Mouse (Mus musculus): ENCODE data around the gene Alg13. TPM values are rescaled to one million over a fixed set of nuclear protein-coding genes. Genes with fewer than 3 reads are reported as not detected.

The Alg13 gene
- 28.6 and 36.5 TPM in 2 replicates for polyA plus RNA-seq (2012; rRNA removed)
- polyA plus RNA-seq (2014; fragmentation: Nextera tagmentation; extraction: Ambion mirVana): 18.7 and 26.2 TPM in 2 replicates

DNA sequence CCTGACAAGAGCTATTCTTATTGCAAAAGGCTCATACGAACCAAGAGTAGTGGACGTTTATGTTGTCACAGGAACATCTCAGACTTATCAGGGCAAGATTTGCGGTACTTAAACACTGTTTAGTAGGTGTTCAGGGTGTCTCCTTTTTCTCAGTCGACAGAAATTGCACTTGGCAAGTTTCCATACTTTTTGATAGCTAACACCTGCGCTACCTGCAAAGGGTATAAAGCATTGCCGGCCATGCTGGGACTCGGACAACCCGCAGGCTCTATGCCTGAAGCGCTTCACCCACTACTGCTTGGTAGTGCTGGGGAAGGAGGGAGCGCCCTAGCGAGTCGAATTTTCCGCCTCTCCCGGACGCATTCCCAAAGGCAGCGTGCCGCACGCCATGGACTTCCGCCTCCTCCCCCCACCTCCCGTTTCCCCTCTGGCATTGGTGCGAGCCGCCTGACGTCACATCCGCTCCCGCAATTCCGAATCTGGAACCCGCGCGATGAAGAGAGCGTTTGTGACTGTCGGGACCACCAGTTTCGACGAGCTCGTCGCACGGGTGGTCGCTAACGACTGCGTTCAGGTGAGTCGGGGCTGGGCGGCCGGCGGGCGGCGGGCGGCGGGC lies at the start of gene Alg13:
Alg13 (plus strand) TSS at position 257 of the 616 bp plus-strand sequence.
- peak within 1 kb of the TSS; percentile 55 for H3K4me3 ChIP-seq (replicated peaks; ENCODE audit: low read length)
- no peaks in the 10 kb centered on the region for H3K36me3 ChIP-seq (ENCODE audit: control insufficient read depth, insufficient read depth, low read length)
- peak within 1 kb of the TSS; percentile 72 for H3K27ac ChIP-seq (replicated peaks; ENCODE audit: low read depth, low read length)
- TF ChIP-seq POLR2A (IDR thresholded peaks at IDR 0.05; ENCODE audit: borderline replicate concordance, extremely low read depth, insufficient read depth, insufficient read length): 0 out of 2 replicates have a peak, but pooled peaks have one; percentile 6
- DNase-seq (ENCODE audit: low spot score) (peak; percentile 73), ATAC-seq (ENCODE audit: low FRiP score, low read depth) (peak; percentile 93)
- H3K4me1 ChIP-seq (ENCODE audit: control insufficient read depth, insufficient read depth, low read length): no peaks in the 10 kb centered on the region
- no peaks in the 10 kb centered on the region for H3K27me3 ChIP-seq (ENCODE audit: control insufficient read depth, insufficient read depth, low read length)
- H3K9me3 ChIP-seq (ENCODE audit: control insufficient read depth, low read length): no peaks in the 10 kb centered on the region
- peak within 1 kb of the TSS; percentile 69 for H3K9ac ChIP-seq (ENCODE audit: low read depth, low read length, severe bottlenecking)
- H3K4me2 ChIP-seq (replicated peaks; ENCODE audit: low read depth, low read length, severe bottlenecking): peak within 1 kb of the TSS; percentile 60
- 14% methylated on average over 41 of the region's 47 CpGs for WGBS

GRCm38 (mm10) chrX:144268606-144269005 lies 49.0 kb upstream of the Alg13 start:
- no peak for TF ChIP-seq POLR2A (IDR thresholded peaks at IDR 0.05; ENCODE audit: borderline replicate concordance, extremely low read depth, insufficient read depth, insufficient read length)
- Histone ChIP-seq H3K4me3 (replicated peaks; ENCODE audit: low read length) (no peak overlapping the region), H3K9me3 (ENCODE audit: control insufficient read depth, low read length) (no peaks in the 10 kb centered on the region), H3K4me2 (replicated peaks; ENCODE audit: low read depth, low read length, severe bottlenecking) (no peak overlapping the region), H3K27ac (replicated peaks; ENCODE audit: low read depth, low read length) (no peak overlapping the region), H3K27me3 (ENCODE audit: control insufficient read depth, insufficient read depth, low read length) (no peaks in the 10 kb centered on the region), H3K9ac (ENCODE audit: low read depth, low read length, severe bottlenecking) (no peak overlapping the region), H3K4me1 (ENCODE audit: control insufficient read depth, insufficient read depth, low read length) (no peaks in the 10 kb centered on the region), H3K36me3 (ENCODE audit: control insufficient read depth, insufficient read depth, low read length) (no peaks in the 10 kb centered on the region)
- DNase-seq (ENCODE audit: low spot score) (no peak), ATAC-seq (ENCODE audit: low FRiP score, low read depth) (no peak)
- WGBS: 77% methylated on average over 1 of the region's 1 CpGs

GRCm38 (mm10) chrX:144301476-144301875 lies 16.1 kb upstream of the Alg13 start:
- no peak overlapping the region for H3K9ac ChIP-seq (ENCODE audit: low read depth, low read length, severe bottlenecking)
- H3K4me2 ChIP-seq (replicated peaks; ENCODE audit: low read depth, low read length, severe bottlenecking): no peak overlapping the region
- no peak for ATAC-seq (ENCODE audit: low FRiP score, low read depth)
- no peak overlapping the region for H3K4me3 ChIP-seq (replicated peaks; ENCODE audit: low read length)
- no peaks in the 10 kb centered on the region for H3K36me3 ChIP-seq (ENCODE audit: control insufficient read depth, insufficient read depth, low read length)
- H3K27ac ChIP-seq (replicated peaks; ENCODE audit: low read depth, low read length): no peak overlapping the region
- peak; percentile 30 for DNase-seq (ENCODE audit: low spot score)
- no peak for TF ChIP-seq POLR2A (IDR thresholded peaks at IDR 0.05; ENCODE audit: borderline replicate concordance, extremely low read depth, insufficient read depth, insufficient read length)
- no peaks in the 10 kb centered on the region for H3K27me3 ChIP-seq (ENCODE audit: control insufficient read depth, insufficient read depth, low read length)
- no peaks in the 10 kb centered on the region for H3K4me1 ChIP-seq (ENCODE audit: control insufficient read depth, insufficient read depth, low read length)
- WGBS: 67% methylated on average over 2 of the region's 2 CpGs
- H3K9me3 ChIP-seq (ENCODE audit: control insufficient read depth, low read length): no peaks in the 10 kb centered on the region

DNA sequence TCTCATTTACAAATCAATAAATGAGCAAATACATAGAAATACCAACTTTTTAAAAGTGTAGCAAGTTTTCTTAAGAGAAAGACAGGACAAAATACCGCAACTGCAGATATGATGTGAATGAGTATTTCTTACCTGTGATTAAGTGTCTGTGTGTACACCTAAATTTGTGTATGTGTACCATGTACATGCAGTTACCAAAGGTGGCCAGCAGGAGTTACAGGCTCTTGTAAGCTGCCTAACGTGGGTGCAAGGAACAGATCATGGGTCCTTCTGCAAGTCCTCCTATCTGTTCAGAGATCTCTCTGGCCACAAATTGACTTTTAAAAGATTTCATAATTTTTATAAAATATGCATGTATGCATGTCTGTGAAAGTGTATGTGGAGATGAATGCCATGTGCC lies 11.9 kb upstream of the Alg13 start:
- Histone ChIP-seq H3K4me2 (replicated peaks; ENCODE audit: low read depth, low read length, severe bottlenecking) (no peak overlapping the region), H3K27me3 (ENCODE audit: control insufficient read depth, insufficient read depth, low read length) (no peaks in the 10 kb centered on the region), H3K27ac (replicated peaks; ENCODE audit: low read depth, low read length) (no peak overlapping the region), H3K36me3 (ENCODE audit: control insufficient read depth, insufficient read depth, low read length) (no peaks in the 10 kb centered on the region), H3K9ac (ENCODE audit: low read depth, low read length, severe bottlenecking) (no peak overlapping the region), H3K9me3 (ENCODE audit: control insufficient read depth, low read length) (no peaks in the 10 kb centered on the region), H3K4me3 (replicated peaks; ENCODE audit: low read length) (no peak overlapping the region), H3K4me1 (ENCODE audit: control insufficient read depth, insufficient read depth, low read length) (no peaks in the 10 kb centered on the region)
- ATAC-seq (ENCODE audit: low FRiP score, low read depth) (no peak), DNase-seq (ENCODE audit: low spot score) (no peak)
- TF ChIP-seq POLR2A (IDR thresholded peaks at IDR 0.05; ENCODE audit: borderline replicate concordance, extremely low read depth, insufficient read depth, insufficient read length): no peak
- 89% methylated on average over 2 of the region's 2 CpGs for WGBS

DNA sequence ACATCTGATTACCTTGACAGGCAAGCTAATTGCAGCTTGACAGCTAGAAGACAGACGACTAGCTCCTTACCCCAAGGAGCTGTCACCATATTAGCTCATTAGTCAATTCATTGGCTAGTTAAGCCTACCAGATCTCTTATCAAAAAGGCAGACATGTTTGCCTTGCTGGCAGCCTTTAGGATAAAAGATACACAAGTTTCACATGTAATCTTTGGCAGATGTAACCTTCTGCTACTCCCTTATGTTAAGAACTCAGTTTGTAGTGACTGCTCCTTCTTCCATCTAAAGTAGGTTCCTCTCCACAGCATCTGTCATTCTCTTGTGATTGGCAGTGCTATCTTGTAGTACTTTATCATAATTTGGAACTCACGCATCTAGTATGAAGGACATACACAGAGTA lies 3.6 kb upstream of the Alg13 start:
- Histone ChIP-seq H3K27ac (replicated peaks; ENCODE audit: low read depth, low read length) (no peak overlapping the region), H3K4me3 (replicated peaks; ENCODE audit: low read length) (no peak overlapping the region), H3K27me3 (ENCODE audit: control insufficient read depth, insufficient read depth, low read length) (no peaks in the 10 kb centered on the region), H3K9me3 (ENCODE audit: control insufficient read depth, low read length) (no peaks in the 10 kb centered on the region), H3K36me3 (ENCODE audit: control insufficient read depth, insufficient read depth, low read length) (no peaks in the 10 kb centered on the region), H3K4me1 (ENCODE audit: control insufficient read depth, insufficient read depth, low read length) (no peaks in the 10 kb centered on the region), H3K9ac (ENCODE audit: low read depth, low read length, severe bottlenecking) (no peak overlapping the region), H3K4me2 (replicated peaks; ENCODE audit: low read depth, low read length, severe bottlenecking) (no peak overlapping the region)
- ATAC-seq (ENCODE audit: low FRiP score, low read depth): no peak
- 60% methylated on average over 2 of the region's 2 CpGs for WGBS
- no peak for TF ChIP-seq POLR2A (IDR thresholded peaks at IDR 0.05; ENCODE audit: borderline replicate concordance, extremely low read depth, insufficient read depth, insufficient read length)
- no peak for DNase-seq (ENCODE audit: low spot score)

Measured in limb, embryonic 14.5 days (tissue).